Mouse (Mus musculus): ENCODE data around the gene Dis3l2. TPM values are rescaled to one million over a fixed set of nuclear protein-coding genes. Genes with fewer than 3 reads are reported as not detected.

The Dis3l2 gene
- total RNA-seq, 2 experiments from 2014 or later, result 17.2 to 20.9 TPM

DNA sequence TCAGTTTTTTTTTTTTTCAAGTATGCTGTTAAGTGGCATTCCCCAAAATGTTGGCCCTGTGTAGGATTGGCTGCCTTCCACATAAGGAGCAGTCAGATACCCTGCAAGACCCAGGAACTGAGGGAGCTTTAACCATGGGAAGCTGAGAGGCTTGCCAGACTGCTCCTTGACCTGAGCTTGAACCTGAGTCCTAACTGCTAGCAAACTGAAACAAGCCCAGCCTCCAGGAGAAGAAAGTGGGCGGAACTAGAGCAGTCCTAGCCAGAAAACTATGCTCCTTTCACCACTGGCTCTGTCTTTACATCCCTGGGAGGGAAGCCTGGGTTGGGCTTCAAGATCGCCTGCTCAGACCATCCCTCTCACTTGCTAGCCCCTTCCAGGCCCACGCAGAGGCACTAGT is 308.1 kb downstream of the Dis3l2 start:
- no peak for DNase-seq

DNA sequence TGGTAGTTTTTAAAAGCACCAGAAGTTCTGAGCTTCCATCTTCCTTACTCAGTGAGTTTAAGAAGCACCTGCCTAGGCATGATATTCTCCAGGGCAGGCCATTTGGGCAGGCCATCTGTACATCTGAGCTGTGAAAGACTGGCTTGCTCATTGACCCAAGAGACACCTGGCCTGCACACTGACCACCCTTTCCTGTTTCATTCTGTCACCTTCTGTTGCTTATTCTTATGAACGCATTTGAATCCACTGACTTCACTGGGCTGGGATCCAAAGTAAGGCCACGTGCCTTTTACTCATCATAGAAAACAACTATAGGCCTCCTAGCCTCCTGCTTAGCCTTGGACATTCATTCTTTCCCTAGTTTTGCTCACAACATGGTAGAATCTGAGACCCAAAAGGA is 309.0 kb downstream of the Dis3l2 start:
- DNase-seq, result peak; percentile 8

DNA sequence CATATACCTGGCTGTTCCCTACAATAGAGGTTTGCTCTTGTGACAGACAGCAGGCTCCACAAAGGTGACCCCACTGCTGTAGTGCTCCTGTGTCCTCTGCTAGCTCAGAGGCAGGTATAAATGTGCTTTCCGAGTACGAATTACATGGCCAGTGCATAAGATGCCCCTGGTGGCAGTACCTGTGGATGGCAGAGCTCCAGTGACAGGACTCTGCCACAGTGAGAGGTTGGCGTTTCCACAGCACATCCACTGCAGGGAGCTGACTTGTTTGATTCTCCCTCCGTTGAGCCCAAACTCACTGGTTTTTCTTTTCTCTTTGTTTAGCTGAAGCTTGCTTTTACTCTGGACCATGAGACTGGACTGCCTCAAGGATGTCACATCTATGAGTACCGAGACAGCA is 317.1 kb downstream of the Dis3l2 start:
- no peak for DNase-seq

DNA sequence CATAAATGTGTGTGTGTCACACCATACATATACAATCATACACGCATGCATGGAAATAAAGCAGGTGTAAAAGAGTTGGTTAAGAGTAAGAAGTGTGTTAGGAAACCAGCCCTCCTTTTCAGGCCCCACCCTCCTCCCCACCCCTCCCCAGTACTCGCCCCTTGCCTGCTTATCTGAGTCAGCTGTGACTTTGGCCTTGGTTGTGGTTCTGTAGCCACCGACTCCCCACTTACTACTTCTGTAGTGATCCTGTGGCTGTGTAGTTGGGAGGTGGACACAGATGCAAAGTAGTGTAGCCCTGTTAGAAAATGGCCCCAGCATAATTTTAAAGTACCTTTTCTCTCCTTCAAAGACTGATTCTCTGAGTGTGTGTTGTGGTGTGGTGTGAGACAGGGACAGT is 318.0 kb downstream of the Dis3l2 start:
- DNase-seq, result no peak

DNA sequence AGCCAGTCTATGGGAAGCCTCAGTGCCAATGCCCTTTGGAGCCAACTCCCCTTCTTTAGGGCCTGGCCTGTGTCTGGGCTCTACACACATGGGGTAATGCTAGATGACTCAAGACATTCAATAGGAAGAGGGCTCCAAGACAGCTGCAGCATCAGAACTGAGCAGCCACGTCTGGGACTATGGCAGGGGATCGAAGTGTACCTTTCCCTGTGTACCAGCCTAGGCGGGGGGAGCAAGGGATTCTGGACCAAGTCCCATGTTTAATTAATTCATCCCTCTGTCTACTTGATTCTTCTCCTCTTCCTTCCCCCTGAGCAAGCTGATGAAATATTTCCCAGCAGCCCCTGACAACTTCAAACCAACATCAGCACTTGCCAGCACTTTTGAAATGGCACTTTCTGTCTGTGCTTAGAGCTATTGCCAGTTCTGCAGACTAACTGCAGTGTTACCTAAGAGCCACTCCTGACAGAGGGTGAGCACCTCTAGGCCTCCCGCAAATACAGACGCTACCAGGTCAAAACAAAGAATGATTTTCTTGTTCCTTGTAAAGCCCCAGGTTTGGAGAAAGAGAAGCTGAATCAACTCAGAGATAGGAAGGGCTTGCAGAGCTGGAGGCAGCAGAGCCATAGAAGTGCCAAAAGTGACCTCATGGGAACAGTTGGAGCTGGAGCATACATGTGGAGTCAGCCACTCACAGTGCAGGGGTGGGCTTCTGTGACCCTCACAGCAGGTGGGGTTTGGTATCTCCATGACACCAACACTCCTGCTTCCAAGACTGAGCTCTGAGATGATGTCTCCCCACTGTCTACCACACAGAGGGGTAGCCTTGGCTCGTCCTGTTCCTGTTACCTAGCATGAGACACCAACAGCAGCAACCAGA is 319.9 kb downstream of the Dis3l2 start:
- DNase-seq, result no peak

DNA sequence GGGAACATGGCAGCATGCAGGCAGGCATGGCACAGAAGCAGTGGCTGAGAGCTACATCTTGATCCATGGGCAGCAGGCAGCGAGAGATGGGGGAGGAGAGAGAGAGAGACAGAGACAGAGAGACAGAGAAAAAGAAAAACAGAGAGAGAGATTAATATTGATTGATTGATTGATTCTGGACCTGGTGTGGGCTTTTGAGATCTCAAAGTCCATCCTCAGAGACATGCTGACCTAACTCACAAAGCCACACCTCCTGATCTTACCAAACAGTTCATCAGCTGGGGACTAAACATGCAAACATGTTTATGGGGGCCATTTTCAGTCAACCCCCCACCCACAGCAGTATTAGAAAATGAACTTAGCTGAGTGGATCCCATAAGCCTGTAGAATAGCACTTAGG is 321.4 kb downstream of the Dis3l2 start:
- DNase-seq, result no peak

DNA sequence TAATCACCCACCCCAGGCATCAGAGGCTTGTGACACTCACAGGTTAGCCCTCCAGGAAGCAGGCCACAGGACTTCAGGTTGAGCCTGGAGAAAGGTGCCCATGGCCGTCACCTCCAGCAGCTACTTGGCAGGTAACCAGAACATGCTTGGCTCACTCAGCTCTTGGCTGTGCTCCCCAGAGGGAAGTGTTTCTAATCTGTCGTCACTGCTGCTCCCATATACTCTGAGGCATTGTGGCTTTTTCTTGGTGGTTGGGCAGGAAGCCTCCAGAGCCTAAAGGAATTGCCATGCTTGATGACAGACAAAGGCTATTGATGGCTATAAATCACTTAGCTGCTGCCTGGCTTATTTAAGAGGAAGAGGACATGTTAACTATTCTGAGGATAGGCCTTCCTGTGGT is 325.2 kb downstream of the Dis3l2 start:
- DNase-seq, result peak; percentile 72

DNA sequence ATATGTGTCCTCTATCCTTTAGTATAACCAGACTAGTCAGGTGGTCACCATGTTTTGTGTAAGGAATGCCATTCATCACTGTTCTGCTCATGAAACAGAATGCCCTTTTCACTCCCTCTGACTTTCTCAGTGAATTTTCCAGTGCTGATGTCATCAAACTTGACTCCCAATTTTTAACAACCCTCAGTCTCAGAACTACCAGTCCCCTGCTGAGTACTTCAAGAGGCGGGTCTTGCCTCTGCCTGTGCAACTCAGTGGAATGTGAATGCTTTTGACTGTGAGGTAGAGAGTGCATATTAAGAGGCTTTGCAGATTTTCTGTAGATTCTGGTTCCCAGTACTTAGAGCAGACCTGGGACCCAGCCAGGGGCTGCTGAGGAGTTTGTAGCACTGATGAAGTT is 327.0 kb downstream of the Dis3l2 start:
- no peak for DNase-seq

DNA sequence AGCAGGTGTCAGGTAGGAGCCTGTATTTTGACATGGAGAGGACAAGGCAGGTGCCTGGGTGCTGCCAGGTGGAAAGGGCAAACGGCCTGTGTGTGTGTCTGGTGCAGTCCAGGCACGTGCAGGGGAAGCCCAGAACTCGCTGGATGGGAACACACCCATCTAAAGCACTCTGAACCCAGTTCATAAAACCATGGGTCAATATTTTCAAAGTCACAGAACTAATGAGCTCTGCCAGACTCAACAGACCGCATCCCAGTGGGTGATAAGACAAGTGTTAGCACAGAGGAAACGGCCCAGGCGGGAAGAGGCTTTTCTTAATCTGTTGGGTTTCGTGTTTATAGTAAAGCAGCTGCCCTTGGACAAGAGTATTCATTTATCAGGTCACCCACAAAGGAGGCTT is 328.9 kb downstream of the Dis3l2 start:
- DNase-seq, result no peak

DNA sequence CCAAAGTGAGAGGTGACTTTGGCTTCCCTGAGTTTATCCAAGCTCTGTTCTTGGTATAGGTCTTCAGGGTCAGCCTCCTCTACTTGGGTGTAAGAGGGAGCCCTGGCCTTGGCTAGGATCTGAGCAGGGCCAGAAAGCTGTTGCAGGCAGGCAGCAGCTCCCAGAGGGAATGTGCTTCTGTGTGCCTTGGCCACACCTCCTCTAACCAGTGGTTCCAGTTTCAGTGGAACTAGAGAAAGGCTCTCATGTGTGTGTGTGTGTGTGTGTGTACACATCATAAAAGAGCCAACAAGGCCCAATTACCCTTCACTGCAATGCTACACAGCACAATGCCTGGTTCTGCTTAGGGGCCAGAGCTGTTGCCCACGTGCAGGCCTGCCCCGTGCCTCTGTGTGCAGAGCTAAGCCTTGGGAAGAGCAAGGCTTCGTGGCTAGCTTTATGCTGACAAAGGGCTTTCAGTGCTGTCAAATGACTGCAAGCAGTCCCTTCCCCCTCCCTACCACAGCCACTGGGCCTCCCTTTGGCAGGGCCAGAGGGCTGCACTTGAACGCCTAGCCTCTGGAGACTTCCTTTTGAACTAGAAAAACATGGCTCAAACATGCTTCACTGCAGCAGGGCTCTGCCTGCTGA is 332.0 kb downstream of the Dis3l2 start:
- DNase-seq, result peak; percentile 69

DNA sequence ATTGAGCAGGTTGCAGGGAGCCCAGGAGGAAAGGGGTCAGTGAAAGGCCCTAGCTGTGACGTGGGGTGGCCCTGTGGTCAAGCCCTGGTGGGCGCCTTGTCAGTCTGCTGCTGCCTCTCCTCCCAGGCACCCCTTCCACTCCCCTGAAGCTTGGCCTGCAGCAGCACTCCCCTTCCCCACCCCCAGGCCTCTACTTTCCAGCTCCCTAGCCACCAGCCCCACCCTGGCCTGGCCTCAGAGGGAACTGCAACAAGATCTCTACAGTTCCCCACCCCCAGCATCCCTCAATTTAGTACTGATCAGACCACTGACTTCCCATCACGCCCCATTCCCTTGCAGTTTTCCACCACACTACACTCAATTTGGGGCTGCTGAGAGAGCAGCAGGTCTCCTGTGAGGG is 332.7 kb downstream of the Dis3l2 start:
- no peak for DNase-seq

DNA sequence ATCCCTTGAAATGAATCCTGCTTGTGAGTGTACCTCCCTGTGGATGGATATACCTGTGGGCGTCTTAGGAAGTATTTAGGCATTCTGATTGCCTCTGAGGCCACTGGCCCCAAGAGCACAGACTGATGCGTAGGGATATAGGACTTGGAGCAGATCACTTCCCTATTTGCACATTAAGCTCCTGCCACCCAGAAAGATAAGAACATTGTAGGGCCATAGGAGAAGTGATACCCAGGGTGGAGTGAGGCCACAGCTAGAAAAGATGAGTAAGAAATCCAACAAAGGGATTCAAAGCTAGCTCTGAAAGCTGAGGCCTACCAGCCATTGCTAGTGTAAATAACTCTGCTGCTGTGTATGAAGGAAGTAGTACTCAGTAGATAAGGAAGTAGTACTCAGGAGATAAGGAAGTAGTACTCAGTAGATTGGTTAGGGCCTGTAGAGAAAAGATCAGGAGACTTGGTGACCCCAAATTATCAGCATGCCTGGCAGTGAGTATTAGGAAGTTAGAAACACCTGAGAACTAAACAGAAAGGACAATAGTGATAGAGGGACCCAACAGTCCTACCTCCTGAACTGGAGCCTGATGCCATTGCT is 335.0 kb downstream of the Dis3l2 start:
- DNase-seq, result no peak

DNA sequence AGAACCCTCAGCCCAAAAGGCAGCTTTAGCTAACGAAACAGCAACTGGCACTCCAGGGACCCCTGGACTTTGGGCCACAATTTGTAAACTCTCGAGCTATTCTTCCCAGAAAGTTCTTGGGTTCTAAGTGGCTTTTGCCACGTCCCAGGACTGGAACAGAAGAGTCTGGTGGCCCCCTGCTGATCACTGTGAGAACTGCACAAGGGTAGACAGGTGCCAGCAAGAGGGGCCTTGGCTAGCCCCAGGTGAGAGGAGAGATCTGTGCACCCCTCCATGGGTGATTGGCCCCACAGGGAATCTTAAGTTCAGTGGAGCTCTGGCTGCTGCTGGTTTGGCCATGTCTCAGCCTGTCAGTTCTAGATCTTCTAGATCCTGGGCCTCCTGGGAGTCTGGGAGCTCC is 337.5 kb downstream of the Dis3l2 start:
- DNase-seq, result peak; percentile 85

DNA sequence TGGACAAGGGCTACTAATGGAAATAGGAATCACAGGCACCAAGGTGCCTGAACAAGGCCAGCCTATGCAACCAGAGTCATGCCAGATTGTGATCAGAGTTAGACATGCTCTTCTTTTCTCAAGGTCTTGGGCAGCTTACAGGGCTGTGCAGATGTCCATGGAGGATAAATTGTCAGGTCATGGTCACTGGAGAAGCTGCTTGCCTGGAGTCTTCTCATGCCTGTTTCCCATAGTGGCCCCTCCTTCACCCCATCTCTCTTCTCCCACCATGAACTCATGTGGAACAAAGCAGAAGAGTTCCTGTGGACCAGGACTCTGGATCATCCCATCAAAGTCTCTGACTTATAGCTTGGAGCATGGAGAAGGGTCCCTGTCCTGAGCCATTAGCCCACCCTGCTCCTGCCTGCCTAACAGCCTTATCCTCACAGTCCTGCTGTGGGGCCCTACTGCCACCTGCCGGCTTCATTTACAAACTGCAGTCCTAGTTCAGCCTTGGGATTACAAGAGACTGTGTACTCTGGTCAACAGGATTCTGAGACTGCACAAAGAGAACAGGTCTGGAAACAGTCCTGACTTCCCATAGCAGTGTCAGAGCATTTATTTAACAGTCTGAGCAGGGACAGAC is 338.3 kb downstream of the Dis3l2 start:
- DNase-seq, result peak; percentile 86

DNA sequence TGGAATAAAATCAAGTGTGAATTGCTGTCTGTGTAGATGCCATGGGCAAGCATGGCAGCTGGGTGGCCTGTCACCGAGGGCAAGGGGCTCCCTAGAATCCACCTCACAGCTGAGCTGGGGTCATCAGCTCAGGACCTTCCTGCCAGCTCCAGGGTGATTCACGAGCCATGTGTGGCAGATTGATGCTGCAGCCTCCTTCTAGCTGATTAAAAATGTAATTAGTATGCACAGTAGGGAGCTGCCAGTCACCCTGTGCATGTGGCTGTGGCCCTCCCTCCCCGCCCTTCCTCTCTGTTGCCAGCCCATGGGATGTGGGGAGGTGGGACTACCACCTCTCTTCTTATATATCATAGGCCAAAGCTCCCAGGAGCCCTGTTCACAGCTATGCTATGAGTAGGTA is 346.5 kb downstream of the Dis3l2 start:
- no peak for DNase-seq

DNA sequence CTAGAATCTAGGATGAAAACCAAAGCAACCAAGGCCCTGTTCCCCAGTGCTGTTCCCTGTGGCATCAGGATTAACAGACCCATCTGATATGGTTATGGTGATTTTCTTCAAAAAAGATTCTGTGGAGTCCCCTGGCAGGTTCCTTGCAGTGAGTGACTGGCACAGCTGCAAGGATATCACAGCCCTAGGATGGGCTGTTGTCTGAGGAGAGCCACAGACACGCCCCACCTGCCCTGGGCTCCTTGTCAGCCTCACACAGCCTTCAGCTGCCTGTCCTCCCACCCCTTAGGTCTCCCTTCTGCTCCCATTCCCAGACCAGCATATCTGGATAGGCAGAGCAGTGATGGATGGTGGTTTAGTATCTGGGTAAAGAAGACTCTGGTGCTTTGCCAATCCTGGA is 347.1 kb downstream of the Dis3l2 start:
- DNase-seq, result no peak

DNA sequence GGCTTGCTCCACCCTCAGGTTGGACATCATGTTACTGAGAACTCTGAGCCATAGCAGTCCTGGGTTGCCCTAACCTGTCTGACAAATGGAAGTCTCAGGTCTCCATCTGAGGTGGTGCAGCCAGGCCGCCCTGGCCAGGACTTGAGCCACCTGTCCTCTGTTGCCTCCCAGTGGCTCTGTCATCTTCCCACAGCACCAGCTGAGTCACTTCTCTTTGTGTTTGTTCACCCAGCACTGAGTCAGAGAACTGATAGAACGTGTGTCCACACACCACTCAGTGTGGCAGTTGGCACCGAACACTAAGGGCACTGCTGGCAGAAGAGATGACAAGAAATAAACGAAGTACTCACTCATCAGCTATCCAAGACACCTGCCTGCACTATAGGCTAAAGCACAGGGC is 347.8 kb downstream of the Dis3l2 start:
- DNase-seq, result no peak

DNA sequence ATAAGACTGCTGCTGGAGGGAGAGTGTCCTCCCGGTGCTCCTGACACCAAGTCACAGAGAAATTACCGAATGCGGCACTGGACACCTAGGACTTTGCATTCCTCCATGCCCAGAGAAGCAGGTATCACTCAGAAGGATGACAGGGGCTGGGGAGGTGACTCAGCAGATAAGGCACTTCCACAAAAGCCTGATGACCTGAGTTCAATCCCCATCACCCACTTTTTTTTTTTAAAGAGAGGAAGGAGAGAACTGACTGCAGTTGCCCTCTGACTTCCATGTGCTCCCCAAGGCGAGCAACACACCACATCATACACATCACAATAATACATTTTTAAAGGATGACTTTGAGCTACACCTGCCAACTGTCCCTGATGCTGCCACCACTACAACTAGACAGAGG is 353.5 kb downstream of the Dis3l2 start:
- DNase-seq, result no peak

DNA sequence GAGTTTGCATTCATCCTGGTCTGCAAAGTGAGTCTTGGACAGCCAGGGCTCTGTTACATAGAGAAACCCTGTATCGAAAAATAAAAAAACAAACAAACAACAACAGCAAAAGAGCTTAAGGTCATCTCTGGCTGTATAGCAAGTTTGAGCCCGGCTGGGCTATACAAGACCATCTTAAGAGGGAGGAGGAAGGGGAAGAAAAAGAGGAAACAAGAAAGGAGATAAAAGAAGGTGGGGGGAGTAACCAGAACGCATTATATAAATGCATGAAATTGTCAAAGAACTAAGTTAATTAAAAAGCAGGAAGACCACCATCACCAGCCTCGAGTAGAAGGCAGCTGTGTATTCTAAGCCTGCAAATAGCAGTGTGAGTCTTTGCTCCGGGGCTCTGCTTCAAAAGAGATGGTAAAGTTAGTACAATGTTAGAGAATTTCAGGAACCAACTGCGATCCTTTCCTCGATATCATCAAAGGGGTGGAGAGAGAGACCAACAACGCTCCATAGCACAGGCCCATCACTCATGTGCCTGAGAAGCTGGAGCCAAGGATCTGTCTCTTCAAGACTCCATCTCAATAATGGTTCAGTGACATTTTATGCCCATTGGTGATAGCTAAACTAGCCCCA is 355.5 kb downstream of the Dis3l2 start:
- no peak for DNase-seq

DNA sequence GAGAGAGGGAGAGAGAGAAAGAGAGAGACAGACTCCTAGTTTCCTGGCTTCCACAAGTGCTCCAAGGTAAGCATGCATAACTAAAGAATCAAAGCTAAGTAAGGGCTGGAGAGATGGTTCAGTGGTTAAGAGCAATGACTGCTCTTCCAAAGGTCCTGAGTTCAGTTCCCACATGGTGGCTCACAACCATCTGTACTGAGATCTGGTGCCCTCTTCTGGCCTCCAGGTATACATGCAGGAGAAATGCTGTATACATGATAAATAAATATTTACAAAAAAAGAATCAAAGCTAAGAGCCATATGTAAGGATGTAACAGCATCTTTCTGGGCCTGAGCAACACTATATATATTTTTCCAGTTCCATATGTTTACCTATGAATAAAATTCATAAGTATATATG is 357.3 kb downstream of the Dis3l2 start:
- DNase-seq, result no peak

DNA sequence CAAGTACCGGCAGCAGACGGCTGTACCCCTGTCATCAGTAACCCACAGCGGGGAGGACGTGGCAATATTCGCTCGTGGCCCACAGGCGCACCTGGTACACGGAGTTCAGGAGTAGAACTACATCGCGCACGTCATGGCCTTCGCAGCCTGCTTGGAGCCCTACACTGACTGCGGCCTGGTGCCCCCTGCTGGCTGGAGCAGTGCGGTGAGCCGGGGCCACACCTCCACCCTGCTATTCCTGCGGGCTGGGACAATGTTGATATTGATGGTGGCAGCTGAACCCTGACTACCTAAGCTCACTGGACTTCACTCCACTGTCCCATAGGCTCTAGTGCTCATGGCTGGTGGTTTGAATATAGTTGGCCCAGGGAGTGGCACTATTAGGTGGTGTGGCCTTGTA is 367.1 kb downstream of the Dis3l2 start:
- DNase-seq, result peak; percentile 64

DNA sequence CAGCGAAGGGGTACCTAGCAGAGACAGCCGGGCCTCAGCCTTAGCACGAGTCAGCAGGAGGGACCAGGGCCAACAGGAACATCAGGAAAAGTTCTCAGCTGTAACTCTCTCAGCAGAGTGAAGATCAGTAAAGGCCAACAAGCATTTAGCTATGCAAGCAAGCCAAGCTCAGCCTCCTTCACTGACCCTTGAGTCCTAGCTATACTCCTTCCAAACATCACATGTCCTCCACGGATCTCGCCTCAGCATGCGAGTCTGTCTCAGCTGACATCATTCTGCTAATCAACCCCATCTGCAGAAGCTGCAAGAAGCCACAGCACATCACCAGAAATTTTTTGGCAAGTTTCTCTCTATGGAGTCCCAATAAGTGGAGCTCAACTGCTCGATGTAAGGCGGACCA is 370.2 kb downstream of the Dis3l2 start:
- no peak for DNase-seq

DNA sequence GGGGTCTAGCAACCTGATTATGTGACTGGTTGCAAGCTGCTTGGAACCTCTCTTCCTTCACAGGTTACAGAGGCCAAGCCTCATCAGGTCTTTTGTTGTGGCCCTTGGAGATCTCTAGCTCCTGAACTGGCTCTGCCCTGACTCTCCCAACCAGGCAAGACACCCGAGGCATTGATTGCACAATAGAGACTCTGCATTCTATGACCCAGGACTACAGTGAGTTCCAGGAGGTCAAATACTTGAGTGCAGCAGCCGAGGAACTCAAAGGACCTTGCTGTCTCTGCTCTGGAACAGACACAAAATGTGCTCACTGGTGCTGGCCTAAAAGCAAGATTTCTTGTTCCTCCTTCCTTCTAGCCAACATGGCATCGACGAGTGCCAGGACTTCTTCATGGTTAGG is 382.6 kb downstream of the Dis3l2 start:
- DNase-seq, result no peak
